7 mouse cellular contexts compared by ENCODE assay signal in the genomic region with DNA sequence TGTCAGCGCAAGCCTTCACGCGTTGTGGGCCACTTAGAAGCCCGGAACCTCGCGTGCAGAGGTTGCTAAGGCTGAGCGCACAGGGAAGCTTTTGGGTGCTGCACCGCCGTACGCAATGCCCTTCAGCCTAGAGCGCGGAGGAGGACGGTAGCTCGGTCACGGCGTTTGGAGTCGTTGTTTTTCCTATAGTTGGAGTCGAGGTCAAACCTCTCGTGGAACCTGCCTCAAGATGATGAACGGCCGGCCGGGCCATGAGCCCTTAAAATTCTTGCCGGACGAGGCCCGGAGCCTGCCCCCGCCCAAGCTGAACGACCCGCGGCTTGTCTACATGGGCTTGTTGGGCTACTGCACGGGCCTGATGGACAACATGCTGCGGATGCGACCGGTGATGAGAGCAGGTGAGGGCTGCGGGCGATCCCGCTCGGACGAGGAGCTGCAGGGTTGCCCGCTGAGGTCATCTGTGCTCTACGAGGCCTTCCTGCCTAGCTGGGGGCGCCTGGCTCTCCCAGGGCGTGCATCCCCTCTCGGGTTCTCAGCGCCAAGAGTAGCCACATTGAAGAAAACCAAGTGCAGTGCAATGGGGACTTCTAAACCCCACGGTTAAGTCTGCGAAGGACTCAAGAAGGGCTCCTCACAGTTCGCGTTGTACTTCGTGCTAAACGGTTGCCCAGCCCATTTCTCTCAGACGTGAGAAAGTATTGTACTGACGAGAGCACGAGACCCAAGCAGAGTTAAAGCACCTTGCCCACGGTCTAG. TPM values are rescaled to one million over a fixed set of nuclear protein-coding genes. Genes with fewer than 3 reads are reported as not detected.
DNase-seq lines count a peak whose midpoint lies in the region; ATAC-seq lines count a peak whose summit lies in the region.

Gene Ndufc2 (plus strand): TSS at position 44 of the 756 bp plus-strand sequence.

- H3K4me3 ChIP-seq in hindbrain, embryonic 16.5 days (ENCODE audit: low read length): peak within 1 kb of the TSS; percentile 96

- DNase-seq in cerebellum, postnatal 36 days: peak; percentile 81 to 86
- peak; percentile 77 for DNase-seq in gastrocnemius, adult 18-20 months (ENCODE audit: low spot score)
- peak; percentile 83 for DNase-seq in left cerebral cortex, postnatal 14 days (ENCODE audit: low spot score in 2 of 2)
- peak; percentile 86 for DNase-seq in mesoderm, embryonic 11.5 days (ENCODE audit: low read depth, low spot score)
- DNase-seq in right cerebral cortex, postnatal 36 days (ENCODE audit: low spot score in 2 of 2): peak; percentile 48 to 70

- WGBS in hindbrain, embryonic 16.5 days: under 1% methylated on average over 54 of the region's 54 CpGs

- ATAC-seq in activated CD4-positive, CD25-positive, alpha-beta regulatory T cell, adult 4 months: peak; percentile 94
- peak; percentile 96 for ATAC-seq in hindbrain, embryonic 16.5 days

- H3K36me3 ChIP-seq in hindbrain, embryonic 16.5 days (ENCODE audit: control insufficient read depth, insufficient read depth, low read length): no peaks in the 10 kb centered on the region

- intact Hi-C loops in left cerebral cortex, postnatal 14 days (cut with DNase I): no loop called here

- H3K9me3 ChIP-seq in hindbrain, embryonic 16.5 days (ENCODE audit: control insufficient read depth, low read length): no peaks in the 10 kb centered on the region

- peak within 1 kb of the TSS; percentile 80 for H3K4me2 ChIP-seq in hindbrain, embryonic 16.5 days (ENCODE audit: low read length)

- peak within 1 kb of the TSS; percentile 88 for H3K27ac ChIP-seq in hindbrain, embryonic 16.5 days (ENCODE audit: low read depth, low read length)

- no peaks in the 10 kb centered on the region for H3K27me3 ChIP-seq in hindbrain, embryonic 16.5 days (replicated peaks; ENCODE audit: control insufficient read depth, insufficient read depth, low read length)

- peaks cover 9% of the 10 kb centered on the region for H3K4me1 ChIP-seq in hindbrain, embryonic 16.5 days (ENCODE audit: control insufficient read depth, insufficient read depth, low read depth, low read length)

- H3K9ac ChIP-seq in hindbrain, embryonic 16.5 days (ENCODE audit: low read depth, low read length): peak within 1 kb of the TSS; percentile 96

RNA-seq across cellular contexts. Expression of gene Ndufc2, which starts in this region (rescaled TPM):
- polyA plus RNA-seq in activated CD4-positive, CD25-positive, alpha-beta regulatory T cell, adult 4 months (2017; shearing (Covaris generic)): 100 to 1,000 TPM; 212 to 215 TPM
- total RNA-seq in gastrocnemius, adult 18-20 months (2021): 100 to 1,000 TPM; 266 to 292 TPM
- polyA plus RNA-seq in hindbrain, embryonic 16.5 days (2015; fragmentation: Nextera tagmentation; extraction: Ambion mirVana): 431 and 501 TPM in 2 replicates
- 100 to 1,000 TPM; 242 to 265 TPM for total RNA-seq in left cerebral cortex, postnatal 14 days (2021)

Comparison
In these comparisons a context has a peak if more than half of its experiments do, and no peak if none do; other contexts are left out.
1. Peak in every context shown above with its lines: DNase-seq, ATAC-seq, H3K4me3 ChIP-seq and H3K27ac ChIP-seq.